Mouse (Mus musculus) hindbrain, embryonic 15.5 days (tissue): ENCODE measurements around the gene Cdk6. TPM values are rescaled to one million over a fixed set of nuclear protein-coding genes. Genes with fewer than 3 reads are reported as not detected.
A peak's percentile ranks its signal among the peaks of the same experiment; 100 is the strongest.

Experiments used
- ATAC-seq: fragments of 200-750 bp; cut with Nextera tagmentation; 2 replicates; pipeline ENCODE4 v1.8.0; 2017; ENCODE audit warnings: low read depth, moderate number of reproducible peaks, moderate TSS enrichment; ENCODE audit not compliant: low FRiP score
- H3K27ac ChIP-seq: fragments of 300-500 bp; sonication (generic); replicated peaks from 2 replicates; pipeline ENCODE4 v1.5.1; 2015; ENCODE audit warnings: mild to moderate bottlenecking, inconsistent platforms
- H3K27me3 ChIP-seq: fragments of 300-500 bp; sonication (generic); 2 replicates; pipeline ENCODE4 v1.6.1; 2015; ENCODE audit warnings: control low read depth, inconsistent platforms
- H3K36me3 ChIP-seq: fragments of 300-500 bp; sonication (generic); 2 replicates; pipeline ENCODE4 v1.6.1; 2015; ENCODE audit warnings: control low read depth, inconsistent platforms
- H3K4me1 ChIP-seq: fragments of 300-500 bp; sonication (generic); replicated peaks from 2 replicates; pipeline ENCODE4 v1.6.1; 2015; ENCODE audit warnings: control low read depth, inconsistent platforms
- H3K4me2 ChIP-seq: fragments of 300-500 bp; sonication (generic); 2 replicates; pipeline ENCODE4 v1.6.1; 2015; ENCODE audit warnings: moderate library complexity, mild to moderate bottlenecking, inconsistent platforms
- H3K4me3 ChIP-seq: fragments of 300-500 bp; sonication (generic); 2 replicates; pipeline ENCODE4 v1.5.1; 2015; ENCODE audit warnings: mild to moderate bottlenecking, inconsistent platforms
- H3K9ac ChIP-seq: fragments of 300-500 bp; sonication (generic); 2 replicates; pipeline ENCODE4 v1.6.1; 2015; ENCODE audit warnings: inconsistent platforms
- H3K9me3 ChIP-seq: fragments of 300-500 bp; sonication (generic); 2 replicates; pipeline ENCODE4 v1.6.1; 2016; ENCODE audit warnings: control low read depth, inconsistent platforms
- whole genome bisulfite sequencing: fragments of 180-500 bp; shearing (Covaris S2); methylation state at CpG from one replicate; pipeline ENCODE4 v1.1.7; 2015; 5-methylcytosine and 5-hydroxymethylcytosine counted together
- polyA plus RNA-seq: library from polyadenylated mRNA; unstranded; fragments of >200 nt; fragmentation: Nextera tagmentation; extraction: Ambion mirVana; gene quantifications from 2 replicates; pipeline ENCODE4 v1.2.1, GENCODE M21; 2015

Cdk6 gene
- polyA plus RNA-seq, 1 experiment from 2014 or later, result 12.0 TPM

GRCm38 (mm10) chr5:3541871-3542270, 200.6 kb downstream of the Cdk6 start:
- H3K9ac ChIP-seq, result no peak overlapping the region

DNA sequence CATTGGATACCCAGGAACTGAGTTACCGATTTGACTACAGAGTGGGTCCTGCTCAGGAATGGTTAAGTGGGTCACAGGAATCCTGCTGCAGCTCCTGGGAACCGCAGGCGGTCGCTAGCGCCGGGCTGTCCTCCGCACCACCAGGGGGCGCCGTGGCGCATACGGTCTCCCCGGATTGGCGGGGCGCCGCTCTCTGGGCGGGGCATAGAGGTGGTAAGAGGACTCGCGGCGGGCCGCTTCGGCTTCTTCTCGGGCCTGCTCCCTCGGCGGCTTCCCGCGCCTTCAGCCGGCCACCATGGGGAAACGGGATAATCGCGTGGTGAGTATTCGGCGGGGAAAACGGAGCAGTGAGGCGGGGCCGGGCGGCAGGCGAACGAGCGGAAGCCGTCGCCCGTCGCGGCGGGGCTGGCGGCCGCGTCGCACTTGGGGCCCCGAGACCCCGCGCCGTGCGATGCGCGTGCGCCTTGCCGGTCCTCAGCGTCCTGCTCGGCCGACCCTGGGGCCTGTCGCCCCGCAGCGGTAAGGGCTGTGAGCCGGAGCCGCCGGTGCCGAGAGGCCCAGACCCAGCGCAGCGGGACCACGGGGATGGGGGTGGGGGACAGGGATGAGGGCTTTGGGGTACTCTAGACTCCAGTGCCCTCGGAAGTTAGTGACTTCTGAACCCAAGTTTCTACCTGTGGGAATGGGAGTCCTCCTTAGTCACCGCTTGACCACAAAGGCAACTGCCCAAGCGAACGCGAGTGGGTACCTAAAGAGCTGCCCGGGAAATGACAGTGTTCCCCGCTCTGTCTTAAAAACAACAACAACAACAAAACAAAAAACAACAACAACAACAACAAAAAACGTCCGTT, 202.6 kb downstream of the Cdk6 start, which contains the start of gene Fam133b:
Gene Fam133b, plus strand, starts transcription at position 205 of the 851 bp plus-strand sequence.
- H3K9me3 ChIP-seq, result no peaks in the 10 kb centered on the region
- ATAC-seq, result peak; percentile 96
- H3K36me3 ChIP-seq, result 0 out of 2 replicates have a peak, but pooled peaks cover 3% of the 10 kb centered on the region
- H3K27ac ChIP-seq, result peak within 1 kb of the TSS; percentile 92
- H3K4me2 ChIP-seq, result peak within 1 kb of the TSS; percentile 77
- peak within 1 kb of the TSS; percentile 93 for H3K4me3 ChIP-seq
- H3K4me1 ChIP-seq, result peaks cover 16% of the 10 kb centered on the region
- H3K27me3 ChIP-seq, result no peaks in the 10 kb centered on the region
- peak within 1 kb of the TSS; percentile 84 for H3K9ac ChIP-seq
- under 1% methylated on average over 58 of the region's 80 CpGs for WGBS

More at GRCm38 (mm10) chr5:3541871-3542270, 200.6 kb downstream of the Cdk6 start:
- Histone ChIP-seq H3K4me2 (no peak overlapping the region), H3K27ac (no peak overlapping the region), H3K4me3 (no peak overlapping the region), H3K27me3 (no peaks in the 10 kb centered on the region), H3K4me1 (peaks cover 16% of the 10 kb centered on the region), H3K36me3 (0 out of 2 replicates have a peak, but pooled peaks cover under 1% of the 10 kb centered on the region), H3K9me3 (no peaks in the 10 kb centered on the region)
- 86% methylated on average over 6 of the region's 6 CpGs for WGBS
- ATAC-seq, result no peak

DNA sequence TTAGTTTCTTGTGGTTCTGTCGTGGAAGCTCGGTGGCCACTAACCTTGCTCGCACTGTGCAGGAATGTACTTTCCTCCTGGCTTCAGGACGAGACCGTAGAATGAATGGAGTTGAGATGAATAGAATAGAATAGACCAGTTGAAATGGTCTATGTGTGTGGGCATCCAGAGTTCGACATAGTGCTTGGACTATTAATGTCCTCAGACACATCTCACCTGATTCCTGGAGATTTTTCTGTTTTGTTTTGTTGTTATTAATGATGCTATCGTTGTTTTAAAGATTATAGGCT, 203.1 kb downstream of the Cdk6 start:
- peak; percentile 31; the same call in 1 of the 2 replicates for ATAC-seq
- peak overlapping the region; percentile 92 for H3K27ac ChIP-seq
- peak overlapping the region; percentile 77 for H3K4me2 ChIP-seq
- H3K4me3 ChIP-seq, result peak overlapping the region; percentile 93
- H3K9me3 ChIP-seq, result no peaks in the 10 kb centered on the region
- H3K36me3 ChIP-seq, result 0 out of 2 replicates have a peak, but pooled peaks cover 3% of the 10 kb centered on the region
- peak overlapping the region; percentile 84 for H3K9ac ChIP-seq
- whole genome bisulfite sequencing, result 6% methylated on average over 7 of the region's 7 CpGs
- no peaks in the 10 kb centered on the region for H3K27me3 ChIP-seq
- H3K4me1 ChIP-seq, result peaks cover 16% of the 10 kb centered on the region

- WGBS, result 86% methylated on average over 1 of the region's 1 CpGs
- H3K9ac ChIP-seq, result no peak overlapping the region
These were observed 204.9 kb downstream of the Cdk6 start for GRCm38 (mm10) chr5:3546226-3546625.

DNA sequence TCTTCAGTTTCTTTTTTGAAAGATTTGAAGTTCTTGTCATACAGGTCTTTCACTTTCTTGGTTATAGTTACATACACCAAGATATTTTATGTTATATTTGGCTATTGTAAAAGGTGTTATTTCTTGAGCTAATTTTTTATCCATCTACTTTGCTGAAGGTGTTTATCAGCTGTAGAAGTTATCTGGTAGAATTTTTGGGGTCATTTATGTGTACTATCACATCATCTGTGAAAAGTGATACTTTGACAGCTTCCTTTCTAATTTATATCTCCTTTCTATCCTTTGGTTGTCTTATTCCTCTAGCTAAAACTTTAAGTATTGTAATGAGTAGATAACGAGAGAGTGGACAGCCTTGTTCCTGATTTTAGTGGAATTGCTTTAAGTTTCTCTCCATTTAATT, 210.2 kb downstream of the Cdk6 start:
- Histone ChIP-seq H3K9ac (no peak overlapping the region), H3K4me3 (no peak overlapping the region), H3K27me3 (no peaks in the 10 kb centered on the region), H3K36me3 (peaks cover 16% of the 10 kb centered on the region), H3K4me1 (no peaks in the 10 kb centered on the region), H3K27ac (no peak overlapping the region), H3K9me3 (no peaks in the 10 kb centered on the region), H3K4me2 (no peak overlapping the region)
- ATAC-seq, result no peak
- WGBS, result 98% methylated on average over 1 of the region's 1 CpGs

More at GRCm38 (mm10) chr5:3546226-3546625, 204.9 kb downstream of the Cdk6 start:
- H3K4me2 ChIP-seq, result no peak overlapping the region
- H3K4me3 ChIP-seq, result no peak overlapping the region
- H3K27me3 ChIP-seq, result no peaks in the 10 kb centered on the region
- 0 out of 2 replicates have a peak, but pooled peaks cover 3% of the 10 kb centered on the region for H3K36me3 ChIP-seq
- H3K4me1 ChIP-seq, result peaks cover 16% of the 10 kb centered on the region
- ATAC-seq, result no peak
- no peaks in the 10 kb centered on the region for H3K9me3 ChIP-seq
- H3K27ac ChIP-seq, result no peak overlapping the region

DNA sequence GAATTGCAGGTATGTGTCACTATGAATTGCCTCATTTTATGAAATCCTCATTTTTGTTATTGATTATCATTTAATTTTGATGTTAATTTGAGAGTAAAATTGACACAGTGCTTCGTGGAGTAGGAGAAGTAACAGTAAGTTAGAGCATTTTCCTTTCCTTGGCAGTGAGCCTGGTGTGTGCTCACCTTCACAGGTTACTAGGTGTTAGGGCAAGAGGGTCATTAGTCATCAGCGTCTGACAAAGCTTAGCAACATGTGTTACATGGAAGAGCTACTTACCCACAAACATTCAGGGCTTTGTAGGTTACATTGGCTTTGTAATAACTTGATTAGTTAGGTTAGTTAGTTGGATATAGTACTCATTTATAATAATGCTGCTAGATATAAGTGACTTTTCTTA, 212.9 kb downstream of the Cdk6 start:
- Histone ChIP-seq H3K9ac (no peak overlapping the region), H3K9me3 (no peaks in the 10 kb centered on the region), H3K27me3 (no peaks in the 10 kb centered on the region), H3K27ac (no peak overlapping the region), H3K4me3 (no peak overlapping the region), H3K4me1 (no peaks in the 10 kb centered on the region), H3K4me2 (no peak overlapping the region), H3K36me3 (peaks cover 32% of the 10 kb centered on the region)
- no peak for ATAC-seq
- 91% methylated on average over 2 of the region's 2 CpGs for WGBS

- no peak within 1 kb of the TSS for H3K4me3 ChIP-seq
- H3K4me1 ChIP-seq, result no peaks in the 10 kb centered on the region
- no peak within 1 kb of the TSS for H3K4me2 ChIP-seq
- ATAC-seq, result no peak
- H3K9ac ChIP-seq, result no peak within 1 kb of the TSS
- H3K36me3 ChIP-seq, result peaks cover 87% of the 10 kb centered on the region
- no peak within 1 kb of the TSS for H3K27ac ChIP-seq
- 96% methylated on average over 4 of the region's 4 CpGs for WGBS
- no peaks in the 10 kb centered on the region for H3K9me3 ChIP-seq
- no peaks in the 10 kb centered on the region for H3K27me3 ChIP-seq
These were observed 230.0 kb downstream of the Cdk6 start, which contains the start of gene 1700109H08Rik for GRCm38 (mm10) chr5:3571266-3571665. 1700109H08Rik (plus strand) TSS chr5:3571566.

DNA sequence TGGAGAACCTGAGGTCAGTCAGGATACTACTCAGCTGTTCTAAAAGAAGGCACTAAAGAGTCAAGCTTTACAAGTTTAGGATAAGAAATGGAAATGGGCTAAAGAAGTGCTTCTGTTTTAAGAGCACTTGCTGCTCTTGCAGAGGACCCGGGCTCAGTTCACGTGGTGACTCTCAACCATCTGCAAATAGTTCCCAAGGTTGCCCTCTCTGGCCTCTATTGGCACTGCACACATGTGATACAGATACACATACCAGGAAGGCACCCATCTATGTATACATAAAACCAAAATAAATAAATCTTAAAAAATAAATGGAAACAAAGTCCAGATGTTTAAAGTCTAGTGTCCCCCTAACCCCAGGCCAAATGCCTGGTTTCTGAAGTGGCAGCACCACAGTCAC, 233.5 kb downstream of the Cdk6 start:
- no peak for ATAC-seq
- no peaks in the 10 kb centered on the region for H3K4me1 ChIP-seq

GRCm38 (mm10) chr5:3577939-3578338, 236.7 kb downstream of the Cdk6 start:
- Histone ChIP-seq H3K27ac (no peak overlapping the region), H3K4me1 (no peaks in the 10 kb centered on the region), H3K36me3 (peaks cover 81% of the 10 kb centered on the region), H3K9ac (no peak overlapping the region), H3K4me3 (no peak overlapping the region), H3K9me3 (no peaks in the 10 kb centered on the region), H3K4me2 (no peak overlapping the region), H3K27me3 (no peaks in the 10 kb centered on the region)
- 91% methylated on average over 2 of the region's 2 CpGs for WGBS
- ATAC-seq, result no peak

More for the DNA sequence above, 233.5 kb downstream of the Cdk6 start:
- Histone ChIP-seq H3K9me3 (no peaks in the 10 kb centered on the region), H3K4me3 (no peak overlapping the region), H3K4me2 (no peak overlapping the region), H3K27ac (no peak overlapping the region), H3K36me3 (peaks cover 91% of the 10 kb centered on the region), H3K27me3 (no peaks in the 10 kb centered on the region), H3K9ac (no peak overlapping the region)
- 99% methylated on average over 2 of the region's 2 CpGs for WGBS

GRCm38 (mm10) chr5:3579066-3579465, 237.8 kb downstream of the Cdk6 start:
- no peaks in the 10 kb centered on the region for H3K27me3 ChIP-seq

More at GRCm38 (mm10) chr5:3579066-3579465, 237.8 kb downstream of the Cdk6 start:
- Histone ChIP-seq H3K36me3 (peaks cover 78% of the 10 kb centered on the region), H3K4me3 (no peak overlapping the region), H3K4me2 (no peak overlapping the region), H3K9me3 (no peaks in the 10 kb centered on the region), H3K27ac (no peak overlapping the region), H3K4me1 (no peaks in the 10 kb centered on the region), H3K9ac (no peak overlapping the region)
- ATAC-seq, result no peak
- WGBS, result 93% methylated on average over 7 of the region's 7 CpGs
